Mouse (Mus musculus): ENCODE measurements at regions not wholly inside any gene's neighbourhood (a gene's known extent, or its start where the extent isn't known, plus 50 kb on each side); places are given as distances from the start of the nearest gene placed in this dataset.

DNA sequence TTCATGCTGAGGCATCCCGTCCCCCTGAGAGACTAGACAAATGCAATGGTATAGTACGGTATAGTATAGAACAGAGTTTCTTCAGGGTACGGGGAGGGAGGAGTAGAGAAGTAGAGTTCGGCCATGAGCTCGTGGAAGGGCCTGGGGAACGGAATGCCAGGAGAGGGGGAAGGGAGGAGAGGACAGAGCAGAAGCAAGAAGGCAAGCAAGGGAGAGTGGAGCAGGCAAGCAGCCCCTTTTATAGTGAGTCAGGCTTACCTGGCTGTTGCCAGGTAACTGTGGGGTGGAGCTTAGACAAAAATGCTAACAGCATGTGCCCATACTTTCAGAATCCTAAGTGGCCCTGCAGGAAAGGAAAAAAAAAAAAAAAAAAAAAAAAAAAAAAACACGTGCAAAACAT, 174.7 kb upstream of the Dapk1 start:
- peak; percentile 55 for DNase-seq (ENCODE audit: low read depth)

DNA sequence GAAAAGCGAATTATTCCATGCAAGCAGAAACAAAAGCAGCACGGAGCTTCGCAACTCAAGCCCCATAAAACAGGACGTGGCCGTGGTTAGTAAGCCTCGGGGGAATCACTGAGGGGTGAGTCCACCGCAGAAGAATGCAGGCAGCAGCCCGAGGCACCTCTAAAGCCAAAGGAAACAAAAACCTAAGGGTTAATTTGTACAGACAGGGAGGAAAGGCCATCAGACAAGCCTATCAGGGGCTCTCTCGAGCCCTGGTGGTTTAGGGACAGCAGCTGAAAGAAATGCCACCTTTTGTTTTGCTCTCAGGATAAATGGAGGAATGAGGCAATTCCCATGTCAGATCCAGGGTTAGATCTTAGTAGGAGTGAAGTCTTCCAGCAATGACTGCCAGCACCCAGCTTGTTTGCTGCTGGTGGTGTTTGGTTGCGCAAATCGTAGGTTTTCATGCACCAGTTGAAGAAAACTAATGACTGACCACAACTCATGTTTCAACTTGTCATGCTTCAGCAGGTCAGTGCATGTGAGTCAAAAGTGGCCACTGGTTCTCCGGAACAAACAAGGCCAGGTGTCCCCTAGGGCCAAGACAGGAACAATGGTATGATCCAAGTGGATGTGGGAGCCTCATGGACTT, 173.9 kb upstream of the Dapk1 start:
- peak; percentile 91 for DNase-seq (ENCODE audit: low read depth)

DNA sequence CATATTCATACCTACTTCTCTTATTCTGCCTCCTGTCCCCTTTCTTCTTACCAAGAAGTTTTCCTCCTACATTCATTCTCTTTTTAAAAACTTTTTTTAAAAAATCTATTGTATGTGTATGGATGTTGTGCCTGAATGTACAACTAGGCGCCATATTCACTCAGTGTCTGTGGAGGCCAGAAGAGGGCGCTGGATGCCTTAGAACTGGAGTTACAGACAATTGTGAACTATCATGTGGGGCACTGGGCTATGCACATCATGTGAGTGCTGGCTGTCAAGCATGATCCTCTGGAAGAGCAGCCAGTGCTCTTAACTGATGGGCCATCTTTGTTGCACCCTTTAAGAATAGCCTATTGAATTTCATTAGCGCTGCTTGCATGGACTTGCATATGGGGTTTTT, 172.6 kb upstream of the Dapk1 start:
- peak; percentile 53 for DNase-seq (ENCODE audit: low read depth)

DNA sequence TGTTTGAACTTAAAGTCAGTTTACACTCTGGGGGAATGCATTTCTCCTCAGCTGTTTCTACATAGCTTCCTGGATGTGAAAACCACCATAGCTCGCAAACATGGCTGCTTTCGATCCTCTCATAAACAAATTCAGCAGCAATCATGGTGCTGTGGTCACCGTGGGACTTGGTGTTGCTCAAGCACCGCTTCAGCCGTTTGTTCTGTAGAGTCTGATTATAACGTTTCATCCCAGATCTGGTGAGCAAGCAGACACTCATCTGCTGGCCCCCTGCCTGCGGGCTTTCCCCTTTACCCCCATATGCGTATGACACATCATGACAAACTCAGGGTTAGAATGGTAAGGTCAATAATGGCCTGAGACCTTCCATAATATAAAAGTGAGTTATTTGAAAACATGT, 170.3 kb upstream of the Dapk1 start:
- DNase-seq (ENCODE audit: low read depth): peak; percentile 92

DNA sequence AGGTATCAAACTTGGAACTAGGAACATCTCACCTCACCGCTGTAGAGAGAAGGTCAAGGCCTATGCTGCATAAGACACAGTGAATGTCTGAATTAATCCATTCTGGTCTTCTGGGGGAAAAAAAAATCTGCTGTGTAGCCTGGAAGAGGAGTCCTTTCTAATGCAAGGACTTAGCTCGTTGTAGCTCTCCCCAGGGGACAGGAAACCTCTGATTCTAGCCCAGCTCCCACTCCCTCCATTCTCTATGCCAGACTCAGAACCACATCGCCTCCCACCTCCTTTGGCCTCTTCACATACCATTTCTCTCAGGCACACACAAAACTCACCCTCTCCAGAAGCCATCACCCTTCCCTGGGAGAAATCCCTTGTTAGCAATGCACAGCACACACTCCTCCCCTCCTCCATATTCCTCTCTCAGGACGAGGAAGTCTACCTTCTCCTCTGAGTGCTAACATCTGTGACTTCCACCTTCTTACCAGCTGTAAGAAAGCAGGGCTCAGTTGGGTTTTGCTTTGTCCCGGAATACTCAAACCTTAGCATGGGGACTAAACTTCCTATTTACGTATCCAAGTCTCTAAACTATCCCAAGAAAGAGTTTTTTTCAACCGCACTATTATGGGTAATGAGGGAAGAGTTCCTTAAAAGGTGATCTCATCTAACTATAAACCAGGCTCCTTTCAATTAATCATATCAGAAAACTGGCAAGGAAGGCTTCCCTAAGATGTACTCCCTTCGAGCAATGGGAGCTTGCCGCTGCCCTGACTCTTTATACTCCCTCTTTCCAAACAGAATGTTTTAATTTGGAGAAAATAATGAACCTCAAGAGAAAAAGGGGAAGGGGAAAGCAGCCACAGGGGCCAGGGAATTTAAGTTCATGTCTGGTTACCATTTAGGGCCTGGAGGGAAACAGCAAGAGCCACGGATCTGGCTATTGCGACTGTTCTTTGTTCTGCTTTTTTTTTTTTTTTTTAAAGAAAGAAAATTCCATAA, 167.2 kb upstream of the Dapk1 start:
- DNase-seq (ENCODE audit: low read depth): peak; percentile 46

DNA sequence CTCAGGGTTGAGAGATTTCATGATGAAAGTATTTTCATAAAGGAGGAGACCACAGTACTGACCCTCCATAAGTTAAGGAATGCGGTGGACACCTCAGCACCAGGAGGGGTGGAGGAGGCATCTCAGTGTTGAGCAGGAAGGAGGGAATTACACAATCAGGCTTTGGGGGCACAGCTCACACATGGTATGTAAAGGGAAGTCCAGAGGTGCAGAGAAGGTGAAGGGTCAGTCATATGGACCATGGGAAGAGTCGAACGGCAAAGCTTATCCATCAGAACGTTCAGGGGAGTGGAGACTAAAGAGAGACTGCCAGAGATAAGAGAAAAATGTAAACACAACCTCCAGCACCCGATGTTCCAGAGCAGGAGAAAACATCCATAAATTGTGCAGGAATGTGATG, 166.4 kb upstream of the Dapk1 start:
- DNase-seq (ENCODE audit: low read depth): peak; percentile 60

DNA sequence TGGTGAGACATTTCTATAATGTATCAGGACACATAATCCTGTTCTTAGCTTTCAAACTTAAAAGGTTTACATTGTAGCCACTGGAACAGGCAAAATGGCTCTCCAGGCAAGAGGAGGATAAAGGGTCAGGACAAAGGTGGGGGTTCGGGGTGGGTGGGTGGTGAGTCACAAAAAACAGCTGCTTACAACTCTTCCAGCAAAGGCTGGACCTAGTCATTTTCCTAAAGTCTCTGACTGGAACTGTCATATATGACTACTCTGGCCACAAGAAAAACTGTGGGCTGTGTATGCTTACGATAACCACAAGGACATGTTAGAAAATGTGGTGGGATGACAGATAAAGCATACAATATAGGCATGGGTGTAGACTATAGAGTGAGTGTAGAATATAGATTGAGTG, 163.6 kb upstream of the Dapk1 start:
- DNase-seq (ENCODE audit: low read depth): no peak

DNA sequence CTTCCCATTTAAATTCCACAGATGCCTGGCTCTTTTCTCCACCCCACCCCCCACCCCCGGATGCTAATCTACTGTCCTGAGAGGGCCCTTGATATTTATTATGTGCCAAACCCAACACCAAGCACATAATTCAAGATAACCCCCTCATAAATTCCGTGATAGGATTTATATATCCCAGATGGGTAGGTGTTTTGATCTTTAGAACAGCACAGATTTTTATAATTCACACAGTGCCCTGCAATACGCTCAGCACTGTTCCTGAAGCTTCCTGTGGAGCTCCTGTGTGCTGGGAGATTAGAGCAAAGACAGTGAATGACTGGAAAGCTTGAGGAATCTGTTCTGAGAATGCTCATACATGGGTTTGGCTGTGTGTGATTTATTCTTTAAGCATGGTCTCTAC, 161.2 kb upstream of the Dapk1 start:
- DNase-seq (ENCODE audit: low read depth): no peak

DNA sequence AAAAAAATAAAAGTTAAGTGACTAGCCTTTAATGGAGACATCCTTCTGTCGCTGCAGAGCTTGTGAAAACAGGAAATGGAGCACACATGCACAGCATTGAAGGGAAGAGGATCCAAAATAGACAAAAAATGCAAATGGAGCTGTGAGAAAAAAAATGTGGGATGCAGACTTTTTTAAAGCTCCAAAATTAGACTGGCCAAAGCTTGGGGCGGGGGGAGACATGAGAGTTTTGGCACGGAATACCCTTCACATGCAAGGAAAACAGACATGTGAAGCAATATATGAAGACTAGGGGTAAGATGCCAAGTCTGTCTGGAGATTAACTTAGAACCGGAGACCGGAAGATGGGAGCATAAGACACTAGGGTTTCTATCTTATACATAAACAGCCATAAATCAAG, 156.6 kb upstream of the Dapk1 start:
- DNase-seq (ENCODE audit: low read depth): no peak

- DNase-seq (ENCODE audit: low read depth): peak; percentile 24
Observed at GRCm38 (mm10) chr13:60446926-60447325, 154.8 kb upstream of the Dapk1 start.

DNA sequence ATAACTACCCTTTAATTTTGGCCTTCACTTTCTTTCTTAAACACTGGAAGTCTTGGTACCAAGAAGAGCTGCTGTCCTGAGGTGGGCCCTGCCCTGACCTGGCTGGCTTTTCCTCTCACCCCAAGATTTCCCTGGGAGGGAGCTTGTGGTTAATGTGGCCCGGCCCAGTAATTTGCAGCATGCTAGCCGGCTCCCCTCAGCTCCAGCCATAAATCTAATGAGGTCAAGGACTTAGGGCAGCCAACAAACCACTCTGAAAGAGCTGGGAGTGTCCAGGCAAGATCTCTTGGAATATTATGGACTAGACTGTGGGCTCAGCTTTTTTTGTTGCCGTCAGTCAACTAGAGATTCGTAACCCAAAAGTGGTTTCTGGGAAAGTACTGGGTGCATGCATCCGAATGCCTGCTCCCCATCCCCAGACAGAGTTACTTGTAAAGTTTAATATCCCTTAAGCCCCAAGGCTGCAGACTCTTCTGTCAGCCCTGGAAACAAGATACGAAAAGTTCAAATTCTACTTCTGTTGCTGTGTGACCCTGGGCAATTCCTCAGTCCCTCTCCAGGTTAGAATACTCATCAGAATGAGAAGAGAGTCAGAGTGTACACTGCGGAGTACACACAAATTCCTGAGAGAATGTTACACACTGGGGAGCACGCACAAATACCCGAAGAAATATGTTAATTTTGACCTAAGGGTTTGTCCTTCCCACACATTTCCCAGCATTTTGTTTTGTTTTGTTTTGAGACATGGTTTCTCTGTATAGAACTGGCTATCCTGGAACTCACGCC, 150.8 kb upstream of the Dapk1 start:
- peak; percentile 72 for DNase-seq (ENCODE audit: low read depth)

DNA sequence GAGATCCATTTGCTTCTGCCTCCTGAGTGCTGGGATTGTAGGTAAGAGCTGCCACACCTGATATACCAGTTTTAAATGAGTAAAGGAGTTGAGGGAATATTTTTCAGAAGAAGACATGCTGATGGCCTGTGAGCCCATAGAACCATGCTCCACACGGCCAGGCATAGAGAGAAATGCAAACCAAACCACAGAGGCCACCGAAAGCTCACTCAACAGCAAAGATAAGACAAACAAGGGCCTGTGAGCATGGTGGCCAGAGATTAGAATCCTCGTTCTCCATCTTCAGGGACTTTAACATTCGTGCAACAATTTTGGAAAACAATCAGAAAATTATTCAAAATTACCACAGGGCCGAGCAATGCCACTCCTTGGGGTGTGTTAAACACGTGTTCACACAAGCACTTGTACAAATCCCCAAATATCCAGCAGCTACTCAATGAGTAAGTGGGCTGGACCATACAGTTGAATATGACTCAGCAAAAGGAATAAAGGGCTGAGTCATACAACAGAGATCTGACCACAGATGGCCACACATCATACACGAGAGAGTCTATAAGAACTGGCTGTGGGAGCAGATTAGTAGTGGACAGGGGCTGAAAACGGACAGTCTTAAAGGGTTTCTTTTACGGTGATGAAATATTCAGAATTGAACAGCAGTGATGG, 147.8 kb upstream of the Dapk1 start:
- peak; percentile 83 for DNase-seq (ENCODE audit: low read depth)

- peak; percentile 80 for DNase-seq (ENCODE audit: low read depth)
Observed at GRCm38 (mm10) chr13:60455033-60455619, 146.6 kb upstream of the Dapk1 start.

GRCm38 (mm10) chr13:60455863-60456551, 145.7 kb upstream of the Dapk1 start:
- peak; percentile 88 for DNase-seq (ENCODE audit: low read depth)

DNA sequence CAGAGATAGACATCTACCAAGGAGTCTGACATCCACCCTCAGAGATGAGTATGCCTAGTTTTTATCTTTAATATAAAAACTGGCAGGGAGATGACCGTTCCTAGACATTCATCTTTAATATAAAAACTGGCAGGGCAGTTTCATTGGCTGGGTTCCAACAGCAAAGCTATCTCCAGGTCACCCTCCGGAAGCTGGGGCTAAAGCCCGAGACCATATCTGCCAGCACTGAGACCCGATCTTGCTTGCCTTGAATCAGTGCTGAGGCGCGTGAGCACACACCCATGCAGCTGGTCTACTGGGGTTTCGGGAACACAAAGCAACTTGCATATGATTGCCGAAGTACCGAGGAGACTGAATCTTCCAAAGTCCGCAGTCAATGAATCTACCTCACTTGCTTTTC, 144.5 kb upstream of the Dapk1 start:
- DNase-seq (ENCODE audit: low read depth): peak; percentile 34

DNA sequence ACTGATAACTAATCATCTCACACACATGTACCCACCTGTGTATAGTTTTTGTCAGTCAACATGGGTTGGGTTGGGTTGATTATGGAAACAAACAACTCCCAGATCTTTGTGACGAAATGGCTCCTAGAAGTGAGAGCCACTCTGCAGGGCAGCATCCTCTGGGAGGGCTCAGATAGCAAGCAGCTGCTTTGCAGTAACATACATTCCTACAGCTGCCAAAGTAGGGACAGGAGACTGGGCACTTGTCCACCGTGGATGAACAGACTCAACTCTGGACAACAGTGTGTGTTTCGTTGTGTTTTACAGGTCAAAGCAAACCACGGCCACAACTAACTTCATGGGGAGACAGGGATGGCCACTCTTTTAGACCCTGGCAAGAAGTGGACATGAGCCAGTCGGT, 142.7 kb upstream of the Dapk1 start:
- DNase-seq (ENCODE audit: low read depth): no peak

GRCm38 (mm10) chr13:60466553-60467313, 135.0 kb upstream of the Dapk1 start:
- DNase-seq (ENCODE audit: low read depth): peak; percentile 59

DNA sequence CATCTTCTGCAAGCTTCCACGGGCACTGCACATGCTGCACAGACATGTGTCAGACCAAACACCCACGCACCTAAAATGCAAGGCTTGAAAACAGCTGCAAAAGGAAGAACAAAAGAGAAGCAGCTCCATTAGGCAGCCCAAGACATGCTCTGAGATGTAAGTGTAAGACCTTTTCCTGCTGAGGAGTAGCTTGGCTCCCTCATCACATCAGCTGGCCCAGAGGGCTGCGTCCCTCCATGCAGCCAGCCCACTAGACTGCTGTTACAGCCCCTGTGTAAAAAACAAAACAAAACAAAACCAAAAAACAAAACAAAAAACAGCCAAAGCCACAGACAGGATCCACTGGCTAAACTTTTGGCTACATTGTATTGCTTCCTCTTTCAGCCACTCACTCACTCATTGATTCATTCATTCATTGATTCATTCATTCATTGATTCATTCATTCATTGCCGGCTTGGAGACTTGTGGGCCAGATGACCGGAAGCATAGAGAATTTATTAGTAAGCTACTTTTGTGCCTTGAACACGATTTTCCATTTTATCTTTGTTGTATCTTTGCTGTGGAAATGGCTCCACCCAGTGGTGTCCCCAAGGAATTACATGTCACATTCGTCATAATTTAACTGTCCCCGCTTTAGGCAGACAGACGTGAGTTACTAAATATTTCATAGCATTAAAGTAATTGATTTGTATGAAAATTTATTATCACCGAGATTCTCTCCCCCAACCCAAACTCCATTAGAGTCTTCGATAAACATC, 133.7 kb upstream of the Dapk1 start:
- DNase-seq (ENCODE audit: low read depth): peak; percentile 77

Data from NIH3T3 (cell line).